In the genomic region with DNA sequence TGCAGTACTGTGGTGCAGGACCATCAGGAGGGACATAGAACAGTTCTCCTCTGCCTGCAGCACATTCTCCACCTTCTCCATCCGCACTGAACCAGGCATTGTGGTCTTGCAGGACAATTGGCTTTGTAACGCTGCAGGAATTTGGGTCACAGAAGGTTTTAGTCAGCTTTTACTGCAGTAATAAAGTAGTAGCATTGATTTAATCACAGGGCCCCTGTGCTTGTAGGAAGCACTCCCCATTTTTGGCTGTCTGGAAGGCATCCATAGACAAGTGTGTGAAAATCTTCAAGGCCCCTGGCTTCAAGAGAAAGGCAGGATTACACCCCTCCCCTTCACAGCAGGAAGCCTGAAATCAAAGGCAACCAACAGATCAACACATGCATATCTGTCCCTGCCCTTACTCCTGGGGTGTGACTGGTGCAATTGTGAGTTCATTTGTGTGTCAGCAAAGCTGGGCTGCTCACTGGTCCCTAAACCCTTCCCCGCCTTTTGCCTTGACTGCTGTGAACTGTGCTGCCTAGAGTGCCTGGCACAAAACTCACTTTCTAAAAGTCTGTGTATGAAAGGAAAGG, we compare ENCODE assay signal across 14 mouse cellular contexts. TPM values are rescaled to one million over a fixed set of nuclear protein-coding genes. Genes with fewer than 3 reads are reported as not detected.
DNase-seq lines count a peak whose midpoint lies in the region; ATAC-seq and TF ChIP-seq lines count a peak whose summit lies in the region.
"Had no signal": no experiment of that assay in that cellular context is flagged by ENCODE, and none has a peak within 500 bp of the region (broad histone marks: within the 10 kb centered on the region; RNA-seq: fewer than 3 reads in every experiment).

No protein-coding gene starts in this region.

- H3K36me3 ChIP-seq in hindbrain, postnatal 0 days (ENCODE audit: insufficient read depth, low read length): no peaks in the 10 kb centered on the region
- H3K36me3 ChIP-seq in hindbrain, embryonic 11.5 days (ENCODE audit: control insufficient read depth, insufficient read depth, low read length): no peaks in the 10 kb centered on the region
- no peaks in the 10 kb centered on the region for H3K36me3 ChIP-seq in neural tube, embryonic 13.5 days
- no peaks in the 10 kb centered on the region for H3K36me3 ChIP-seq in embryonic facial prominence, embryonic 13.5 days
- H3K36me3 ChIP-seq in midbrain, embryonic 16.5 days (ENCODE audit: control insufficient read depth, insufficient read depth, low read length): no peaks in the 10 kb centered on the region

- no peak for ATAC-seq in hindbrain, postnatal 0 days
- no peak for ATAC-seq in hindbrain, embryonic 11.5 days (ENCODE audit: low FRiP score)
- no peak for ATAC-seq in neural tube, embryonic 13.5 days (ENCODE audit: low read depth)
- no peak for ATAC-seq in embryonic facial prominence, embryonic 13.5 days (ENCODE audit: insufficient number of reproducible peaks, insufficient read depth, low FRiP score, low TSS enrichment, low read depth)
- ATAC-seq in midbrain, embryonic 16.5 days: 0 out of 2 replicates have a peak, but pooled peaks have one; percentile 21
- ATAC-seq: CD4-positive, CD25-positive, alpha-beta regulatory T cell, adult 4 months had no signal

- TF ChIP-seq CTCF in hindbrain, postnatal 0 days (IDR thresholded peaks at IDR 0.05; ENCODE audit: low read depth): no peak

- peak; percentile 5 for DNase-seq in hindbrain, postnatal 0 days (ENCODE audit: low spot score)
- DNase-seq in hindbrain, embryonic 11.5 days (ENCODE audit: low spot score): no peak
- DNase-seq in neural tube, embryonic 10.5 days (ENCODE audit: extremely low spot score, low spot score): no peak
- DNase-seq in left cerebral cortex, adult 11 months (ENCODE audit: low spot score): no peak
- no peak for DNase-seq in spleen, postnatal 14 days (ENCODE audit: low spot score in 2 of 2)
- DNase-seq: adrenal gland, postnatal 14 days; heart, postnatal 14 days; kidney, adult 8-10 months; right cerebral cortex, postnatal 25 days had no signal

- no peaks in the 10 kb centered on the region for H3K27me3 ChIP-seq in hindbrain, postnatal 0 days (ENCODE audit: insufficient read depth, low read length)
- H3K27me3 ChIP-seq in hindbrain, embryonic 11.5 days (ENCODE audit: control insufficient read depth, insufficient read depth, low read length): no peaks in the 10 kb centered on the region
- no peaks in the 10 kb centered on the region for H3K27me3 ChIP-seq in neural tube, embryonic 13.5 days
- H3K27me3 ChIP-seq in embryonic facial prominence, embryonic 13.5 days: no peaks in the 10 kb centered on the region
- no peaks in the 10 kb centered on the region for H3K27me3 ChIP-seq in midbrain, embryonic 16.5 days (ENCODE audit: control insufficient read depth, insufficient read depth, low read depth, low read length)

- H3K4me1 ChIP-seq in hindbrain, postnatal 0 days (ENCODE audit: insufficient read depth, low read length): no peaks in the 10 kb centered on the region
- H3K4me1 ChIP-seq in hindbrain, embryonic 11.5 days (replicated peaks; ENCODE audit: control insufficient read depth, insufficient read depth, low read length): no peaks in the 10 kb centered on the region
- peaks cover 10% of the 10 kb centered on the region for H3K4me1 ChIP-seq in neural tube, embryonic 13.5 days (replicated peaks)
- H3K4me1 ChIP-seq in embryonic facial prominence, embryonic 13.5 days: peaks cover 10% of the 10 kb centered on the region
- peaks cover 5% of the 10 kb centered on the region; the same call in 1 of the 2 replicates for H3K4me1 ChIP-seq in midbrain, embryonic 16.5 days (ENCODE audit: control insufficient read depth, insufficient read depth, low read length)

- no peak overlapping the region for H3K4me3 ChIP-seq in hindbrain, postnatal 0 days (ENCODE audit: low read length)
- no peak overlapping the region for H3K4me3 ChIP-seq in hindbrain, embryonic 11.5 days (ENCODE audit: low read depth, low read length)
- no peak overlapping the region for H3K4me3 ChIP-seq in neural tube, embryonic 13.5 days
- H3K4me3 ChIP-seq in embryonic facial prominence, embryonic 13.5 days: no peak overlapping the region
- no peak overlapping the region for H3K4me3 ChIP-seq in midbrain, embryonic 16.5 days (ENCODE audit: low read depth, low read length)

- 28% methylated on average over 3 of the region's 3 CpGs for WGBS in hindbrain, postnatal 0 days
- WGBS in hindbrain, embryonic 11.5 days: 24% methylated on average over 3 of the region's 3 CpGs
- 23% methylated on average over 3 of the region's 3 CpGs for WGBS in neural tube, embryonic 13.5 days
- WGBS in embryonic facial prominence, embryonic 13.5 days: 35% methylated on average over 3 of the region's 3 CpGs
- 21% methylated on average over 3 of the region's 3 CpGs for WGBS in midbrain, embryonic 16.5 days

- H3K9me3 ChIP-seq in hindbrain, postnatal 0 days (ENCODE audit: low read length): no peaks in the 10 kb centered on the region
- no peaks in the 10 kb centered on the region for H3K9me3 ChIP-seq in hindbrain, embryonic 11.5 days (ENCODE audit: control insufficient read depth, low read length)
- no peaks in the 10 kb centered on the region for H3K9me3 ChIP-seq in neural tube, embryonic 13.5 days
- no peaks in the 10 kb centered on the region for H3K9me3 ChIP-seq in embryonic facial prominence, embryonic 13.5 days
- no peaks in the 10 kb centered on the region for H3K9me3 ChIP-seq in midbrain, embryonic 16.5 days (replicated peaks; ENCODE audit: control insufficient read depth, low read length, poor library complexity, severe bottlenecking)

- H3K4me2 ChIP-seq in hindbrain, postnatal 0 days (ENCODE audit: low read depth, low read length): no peak overlapping the region
- no peak overlapping the region for H3K4me2 ChIP-seq in hindbrain, embryonic 11.5 days (replicated peaks; ENCODE audit: low read depth, low read length)
- no peak overlapping the region for H3K4me2 ChIP-seq in neural tube, embryonic 13.5 days
- no peak overlapping the region for H3K4me2 ChIP-seq in embryonic facial prominence, embryonic 13.5 days
- H3K4me2 ChIP-seq in midbrain, embryonic 16.5 days (ENCODE audit: low read length): no peak overlapping the region
- H3K4me2 ChIP-seq: liver, embryonic 11.5 days had no signal

- no peak overlapping the region for H3K27ac ChIP-seq in hindbrain, postnatal 0 days
- no peak overlapping the region for H3K27ac ChIP-seq in hindbrain, embryonic 11.5 days (ENCODE audit: low read depth, low read length)
- H3K27ac ChIP-seq in neural tube, embryonic 13.5 days (replicated peaks): no peak overlapping the region
- 0 out of 2 replicates have a peak overlapping the region, but pooled peaks have one; percentile 45 for H3K27ac ChIP-seq in embryonic facial prominence, embryonic 13.5 days
- no peak overlapping the region for H3K27ac ChIP-seq in midbrain, embryonic 16.5 days (ENCODE audit: low read length)

- no peak overlapping the region for H3K9ac ChIP-seq in hindbrain, postnatal 0 days (replicated peaks; ENCODE audit: low read length)
- no peak overlapping the region for H3K9ac ChIP-seq in hindbrain, embryonic 11.5 days (ENCODE audit: low read depth, low read length)
- 0 out of 2 replicates have a peak overlapping the region, but pooled peaks have one; percentile 17 for H3K9ac ChIP-seq in neural tube, embryonic 13.5 days
- no peak overlapping the region for H3K9ac ChIP-seq in embryonic facial prominence, embryonic 13.5 days
- 0 out of 2 replicates have a peak overlapping the region, but pooled peaks have one; percentile 10 for H3K9ac ChIP-seq in midbrain, embryonic 16.5 days (ENCODE audit: low read depth, low read length)

RNA-seq across cellular contexts. Expression of a gene that starts 12.9 kb away (rescaled TPM):
- 91.3 and 92.0 TPM in 2 replicates for total RNA-seq in hindbrain, postnatal 0 days (2014; rRNA removed)
- 14.1 and 15.8 TPM in 2 replicates for polyA plus RNA-seq in hindbrain, postnatal 0 days (2015; fragmentation: Nextera tagmentation; extraction: Ambion mirVana)
- polyA plus RNA-seq in hindbrain, embryonic 11.5 days (2014; fragmentation: Nextera tagmentation; extraction: Ambion mirVana): 36.3 and 36.5 TPM in 2 replicates
- 31.8 and 39.2 TPM in 2 replicates for polyA plus RNA-seq in neural tube, embryonic 13.5 days (2015; fragmentation: Nextera tagmentation; extraction: Ambion mirVana)
- 35.9 and 37.1 TPM in 2 replicates for polyA plus RNA-seq in embryonic facial prominence, embryonic 13.5 days (2015; fragmentation: Nextera tagmentation; extraction: Ambion mirVana)
- polyA plus RNA-seq in midbrain, embryonic 16.5 days (2015; fragmentation: Nextera tagmentation; extraction: Ambion mirVana): 25.0 and 36.7 TPM in 2 replicates

Comparison
In these comparisons a context has a peak if more than half of its experiments do, and no peak if none do; other contexts are left out.
1. H3K9ac ChIP-seq: peak in neural tube, embryonic 13.5 days (single experiment) and midbrain, embryonic 16.5 days (single experiment); none in hindbrain, postnatal 0 days (single experiment), hindbrain, embryonic 11.5 days (single experiment) and embryonic facial prominence, embryonic 13.5 days (single experiment).